Mouse (Mus musculus): Measurements from ENCODE around the gene Kxd1.
"Not testable (repeated sequence)": the region's sequence is repeated elsewhere in the genome, so short reads cannot be mapped to it uniquely, and the experiment has no call there.

The Kxd1 gene

DNA sequence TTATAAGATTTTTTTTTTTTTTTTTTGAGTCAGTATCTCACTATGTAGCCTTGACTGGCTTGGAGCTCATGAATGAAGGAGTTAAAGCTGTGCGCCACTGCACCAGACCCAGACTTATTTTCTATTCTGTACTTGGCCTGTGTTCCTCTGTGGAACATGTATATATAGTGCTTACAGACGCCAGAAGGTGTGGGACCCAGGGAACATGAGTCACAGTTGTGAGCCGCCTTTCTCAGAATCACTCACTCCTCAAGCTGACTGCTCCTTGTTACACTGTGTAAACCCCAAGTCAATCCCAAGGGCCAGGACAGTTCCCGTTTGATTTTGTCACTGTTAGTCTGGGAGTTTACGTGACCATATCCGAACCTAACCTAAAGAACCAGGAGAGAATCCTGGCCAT, 8.7 kb downstream of the Kxd1 start:
- DNase-seq (ENCODE audit: extremely low spot score, low read depth, low spot score): no peak

DNA sequence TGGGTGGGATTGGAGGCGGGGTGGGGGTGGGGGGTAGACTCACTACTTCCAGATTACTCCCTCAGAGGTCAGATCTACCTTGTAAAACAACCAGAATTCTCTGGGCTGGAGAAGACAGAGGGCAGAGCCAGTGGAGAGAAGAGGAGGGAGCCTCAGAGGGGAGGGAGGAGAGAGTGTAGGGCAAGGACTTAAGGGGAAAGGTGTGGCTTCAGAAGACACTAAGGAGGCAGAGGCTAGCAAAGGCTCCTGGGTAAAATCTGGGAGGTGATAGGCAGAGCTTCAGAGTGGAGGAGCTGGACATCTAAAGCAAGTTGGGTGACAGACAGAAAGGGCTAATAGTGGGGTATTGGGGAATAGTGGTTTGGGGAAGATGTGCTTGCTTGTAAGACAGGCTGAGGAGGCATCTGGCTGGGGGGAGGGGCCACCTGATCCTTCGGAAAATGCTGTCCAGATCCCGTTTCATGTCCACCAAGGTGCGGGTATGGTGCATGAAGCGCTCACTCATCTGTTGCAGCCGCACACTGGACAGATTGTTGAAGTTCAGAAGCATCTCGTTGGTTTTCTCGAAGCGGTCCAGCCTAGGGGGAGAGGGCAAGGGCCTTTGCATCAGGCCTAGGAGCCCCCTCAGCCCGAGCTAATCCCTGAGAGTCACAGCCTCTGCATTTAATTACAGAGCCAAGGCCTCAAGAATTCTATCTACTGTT, 9.7 kb downstream of the Kxd1 start:
- DNase-seq (ENCODE audit: extremely low spot score, low read depth, low spot score): no peak

DNA sequence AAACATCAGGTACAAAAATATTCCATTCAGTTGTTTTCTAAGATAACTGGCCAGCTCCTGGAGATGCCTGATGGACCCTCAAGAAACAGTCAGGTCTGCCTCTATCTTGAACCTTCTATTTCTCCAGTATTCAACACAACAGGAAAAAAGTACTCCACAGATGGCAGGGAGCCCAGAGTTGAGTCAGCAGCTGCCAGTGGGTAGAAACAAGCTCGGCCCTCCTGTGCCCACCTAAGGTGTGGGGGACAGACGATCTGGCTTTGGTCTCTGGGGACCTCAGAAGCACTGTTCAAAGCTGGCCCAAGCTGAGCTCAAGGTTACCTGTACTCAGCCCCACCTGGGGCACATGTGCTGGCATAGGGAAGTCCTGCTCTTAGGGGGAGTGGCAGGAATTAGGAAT, 14.3 kb downstream of the Kxd1 start:
- no peak for DNase-seq (ENCODE audit: extremely low spot score, low read depth, low spot score)

DNA sequence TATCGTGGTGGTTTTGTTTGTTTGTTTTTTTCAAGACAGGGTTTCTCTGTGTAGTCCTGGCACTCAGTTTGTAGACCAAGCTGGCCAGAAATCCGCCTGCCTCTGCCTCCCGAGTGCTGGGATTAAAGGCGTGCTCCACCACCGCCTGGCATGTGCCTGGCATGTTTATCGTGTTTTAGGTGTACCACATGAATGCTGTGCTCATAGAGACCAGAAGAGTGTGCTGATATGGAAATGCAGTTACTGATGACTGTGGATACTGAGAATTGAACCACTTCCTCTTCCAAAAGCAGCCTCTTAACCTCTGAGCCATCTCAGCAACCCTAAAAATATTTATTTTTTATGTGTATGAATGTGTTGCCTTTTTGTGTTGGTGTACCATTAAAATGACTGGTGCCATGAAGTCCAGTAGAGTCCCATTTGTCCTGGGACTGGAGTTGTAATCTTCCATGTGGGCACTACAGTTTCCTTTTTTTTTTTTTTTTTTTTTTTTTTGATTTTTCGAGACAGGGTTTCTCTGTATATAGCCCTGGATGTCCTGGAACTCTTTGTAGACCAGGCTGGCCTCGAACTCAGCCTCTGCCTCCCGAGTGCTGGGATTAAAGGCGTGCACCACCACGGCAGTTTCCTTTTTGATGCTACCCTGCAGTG, 15.4 kb downstream of the Kxd1 start:
- DNase-seq (ENCODE audit: extremely low spot score, low read depth, low spot score): no peak

DNA sequence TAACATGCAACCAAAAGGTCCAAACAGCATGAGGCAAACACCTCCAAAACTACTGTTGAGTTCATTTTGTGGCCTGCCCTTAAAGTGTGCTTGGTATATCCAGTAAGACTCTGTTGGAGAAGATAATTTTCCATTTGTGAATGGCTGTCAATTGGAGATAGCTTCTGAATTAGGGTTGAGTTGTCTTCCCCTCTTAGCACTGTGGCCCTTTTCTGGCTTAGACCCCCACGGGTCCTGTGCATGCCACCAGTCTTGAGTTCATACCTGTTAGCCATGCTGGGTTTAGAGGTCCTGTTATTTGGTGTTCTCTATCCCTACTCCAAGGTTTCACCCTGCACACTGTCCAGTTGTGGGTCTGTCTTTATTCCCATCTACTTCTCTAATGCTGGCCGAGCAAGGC, 16.0 kb downstream of the Kxd1 start:
- DNase-seq (ENCODE audit: extremely low spot score, low read depth, low spot score): no peak

DNA sequence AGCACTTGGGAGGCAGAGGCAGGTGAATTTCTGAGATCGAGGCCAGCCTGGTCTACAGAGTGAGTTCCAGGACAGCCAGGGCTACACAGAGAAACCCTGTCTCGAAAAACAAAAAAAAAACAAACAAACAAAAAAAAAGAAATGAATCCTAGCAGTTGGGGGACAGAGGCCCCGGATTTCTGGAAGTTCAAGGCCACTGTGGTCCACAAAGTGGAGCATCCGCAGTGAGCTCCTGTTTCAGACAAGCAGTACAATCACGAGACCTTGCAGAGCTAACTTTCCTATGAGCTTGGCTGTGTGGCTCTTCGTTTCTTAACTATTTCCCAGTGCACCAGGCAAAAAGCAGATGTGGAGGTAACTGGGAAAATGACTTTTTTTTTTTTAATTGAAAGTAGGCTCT, 16.6 kb downstream of the Kxd1 start:
- not testable (repeated sequence) for DNase-seq (ENCODE audit: extremely low spot score, low read depth, low spot score)

DNA sequence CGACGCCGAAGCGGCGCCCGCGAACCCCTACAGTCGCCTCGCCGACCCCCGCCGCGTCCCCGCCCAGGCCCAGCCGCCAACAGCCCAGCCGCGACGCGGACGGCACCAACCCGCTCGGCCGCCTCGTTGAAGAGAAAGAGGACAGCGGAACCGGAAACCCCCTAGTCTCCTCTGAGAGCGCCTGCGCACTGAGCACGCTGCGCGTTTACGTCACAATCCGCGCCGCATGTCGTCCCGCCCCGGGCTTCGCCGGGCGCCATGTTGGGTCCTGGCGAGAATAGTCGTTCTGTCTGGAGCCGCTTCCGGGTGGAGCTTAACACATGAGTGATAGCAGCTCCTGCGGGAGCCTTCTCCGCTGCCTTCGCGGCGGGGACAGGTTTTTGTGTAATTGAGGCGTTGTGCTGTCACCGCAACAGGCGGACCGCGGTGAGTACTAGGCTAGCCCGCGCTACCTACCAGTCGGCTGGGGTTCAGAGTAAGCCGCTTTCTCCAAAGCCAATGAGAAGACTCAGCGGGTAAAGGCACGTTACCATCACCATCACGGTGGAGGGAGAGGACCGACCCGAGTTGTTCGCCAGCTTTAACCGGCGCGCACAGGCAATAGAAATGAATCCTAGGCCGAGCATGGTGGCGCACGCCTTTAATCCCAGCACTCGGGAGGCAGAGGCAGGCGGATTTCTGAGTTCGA, 17.4 kb downstream of the Kxd1 start, which contains the start of gene Uba52:
Uba52 (minus strand) TSS at position 574 of the 688 bp plus-strand sequence.
- DNase-seq (ENCODE audit: extremely low spot score, low read depth, low spot score): no peak

DNA sequence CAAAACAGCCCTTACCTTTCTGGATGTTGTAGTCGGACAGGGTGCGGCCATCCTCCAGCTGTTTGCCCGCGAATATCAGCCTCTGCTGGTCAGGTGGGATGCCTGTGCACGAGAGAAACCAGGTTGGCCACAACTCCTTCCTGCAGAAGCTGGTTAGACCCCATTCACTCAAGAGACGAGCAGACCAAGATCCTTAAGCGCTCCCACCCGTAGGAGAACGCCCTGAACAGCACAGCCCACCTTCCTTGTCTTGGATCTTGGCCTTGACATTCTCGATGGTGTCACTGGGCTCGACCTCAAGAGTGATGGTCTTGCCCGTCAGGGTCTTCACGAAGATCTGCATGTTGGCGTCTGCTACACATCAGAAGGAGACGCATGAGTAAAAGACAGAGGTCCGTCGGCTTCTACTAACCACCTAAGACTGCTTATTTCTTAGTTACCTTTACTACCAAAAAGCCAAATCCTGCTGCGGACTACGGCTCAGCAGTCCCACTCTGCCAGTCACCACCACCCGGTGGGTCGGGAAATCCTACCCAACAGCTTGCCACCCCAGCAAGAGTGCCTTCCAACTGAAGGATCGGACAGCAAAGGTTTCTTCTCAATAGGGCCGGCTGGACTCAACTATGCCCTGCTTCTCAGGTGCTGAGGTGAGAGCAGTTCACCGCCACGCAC, 18.3 kb downstream of the Kxd1 start:
- no peak for DNase-seq (ENCODE audit: extremely low spot score, low read depth, low spot score)

DNA sequence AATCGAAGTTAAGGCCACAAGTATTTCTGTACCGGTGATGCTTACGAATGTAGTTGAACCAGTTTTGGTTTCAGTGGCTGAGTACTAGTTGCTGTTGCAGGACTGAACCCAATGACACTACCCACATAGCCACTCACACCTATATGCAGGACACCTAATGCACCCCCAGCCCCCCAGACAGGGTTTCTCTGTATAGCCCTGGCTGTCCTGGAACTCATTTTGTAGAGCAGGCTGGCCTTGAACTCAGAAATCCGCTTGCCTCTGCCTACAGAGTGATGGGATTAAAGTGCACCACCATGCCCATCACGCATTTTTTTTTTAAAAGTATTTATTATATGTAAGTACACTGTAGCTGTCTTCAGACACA, 20.7 kb downstream of the Kxd1 start:
- no peak for DNase-seq (ENCODE audit: extremely low spot score, low read depth, low spot score)

DNA sequence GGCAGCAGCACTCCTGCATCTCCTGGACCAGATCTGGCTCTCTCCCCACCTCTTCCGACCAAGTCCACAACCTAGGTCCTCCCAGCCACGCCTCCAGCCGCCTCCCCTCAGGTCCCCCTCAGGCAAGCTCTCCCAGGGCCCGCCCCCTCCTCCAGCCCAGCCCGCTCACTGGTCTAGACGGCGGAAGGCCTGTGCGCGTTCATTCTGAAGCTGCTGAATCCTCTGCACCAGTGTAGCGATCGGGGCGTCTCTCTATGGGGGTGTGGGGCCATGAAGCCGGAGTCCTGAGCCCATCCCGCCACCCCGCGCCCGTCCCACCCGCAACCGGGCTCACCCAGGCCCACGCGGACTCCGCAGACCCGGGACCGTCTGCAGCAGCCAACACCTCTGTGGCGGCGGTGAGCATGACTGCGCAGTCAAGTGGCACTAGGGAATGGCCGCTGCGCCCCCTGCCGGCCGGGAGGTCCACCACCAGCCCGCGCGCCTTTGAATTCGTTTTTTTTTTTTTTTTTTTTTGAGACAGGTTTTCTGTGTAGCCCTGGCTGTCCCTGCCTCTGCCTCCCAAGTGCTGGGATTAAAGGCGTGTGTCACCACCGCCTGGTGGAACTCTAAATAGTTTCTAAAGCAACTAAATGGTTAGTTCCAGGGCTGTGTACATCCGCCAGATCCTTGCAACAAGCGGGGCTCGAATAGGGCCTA, 21.3 kb downstream of the Kxd1 start, which contains the start of gene Rex1bd:
Rex1bd (minus strand) TSS at position 425 of the 699 bp plus-strand sequence.
- no peak for DNase-seq (ENCODE audit: extremely low spot score, low read depth, low spot score)

DNA sequence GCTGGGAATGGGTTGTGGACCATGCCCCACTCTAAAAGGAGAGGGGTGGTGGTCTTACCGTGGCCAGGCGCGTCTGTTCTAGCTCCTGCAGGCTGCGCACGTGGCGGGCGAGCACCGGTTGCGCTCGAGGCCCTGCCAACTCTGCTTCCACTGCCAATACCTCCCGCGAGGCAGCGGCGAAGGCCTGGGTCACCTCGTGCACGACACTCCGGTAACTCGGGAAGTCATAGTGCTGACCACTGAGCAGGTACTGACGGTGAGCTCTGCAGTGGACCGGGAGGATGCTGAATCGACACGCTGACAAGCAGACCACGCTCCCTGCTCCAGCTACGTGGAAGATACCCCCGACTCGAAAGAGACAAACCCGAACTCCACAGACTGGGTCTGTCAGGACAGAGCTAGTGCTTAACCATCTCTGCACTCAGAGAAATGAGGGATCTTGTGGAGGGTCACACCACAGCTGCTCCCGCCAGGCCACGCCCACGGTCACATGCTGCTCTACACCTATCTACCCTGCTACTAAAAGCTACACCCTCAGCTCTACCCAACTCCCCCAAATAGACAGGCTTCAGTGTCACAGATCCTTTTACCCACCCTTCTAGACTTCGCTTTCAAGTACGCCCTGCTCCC, 21.9 kb downstream of the Kxd1 start:
- DNase-seq (ENCODE audit: extremely low spot score, low read depth, low spot score): no peak

DNA sequence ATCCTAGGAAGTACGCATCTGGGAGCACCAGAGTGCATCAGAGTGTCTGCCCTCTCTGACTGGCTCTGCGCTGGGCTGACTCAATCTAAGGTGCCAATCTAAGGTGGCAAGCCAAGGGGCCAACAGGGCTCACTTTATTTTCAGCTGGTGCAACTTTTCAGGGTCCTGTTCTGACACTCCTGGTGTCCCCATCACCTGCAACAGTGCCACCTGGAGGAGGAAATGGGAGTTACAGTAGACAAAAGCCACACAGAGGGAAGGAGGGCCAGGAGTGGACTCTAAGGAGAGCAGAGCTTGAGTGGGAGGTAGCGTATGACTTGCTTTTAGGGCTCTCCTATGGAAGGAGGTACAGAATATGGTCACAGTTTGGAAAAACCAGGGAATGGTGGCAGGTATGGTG, 22.9 kb downstream of the Kxd1 start:
- no peak for DNase-seq (ENCODE audit: extremely low spot score, low read depth, low spot score)

DNA sequence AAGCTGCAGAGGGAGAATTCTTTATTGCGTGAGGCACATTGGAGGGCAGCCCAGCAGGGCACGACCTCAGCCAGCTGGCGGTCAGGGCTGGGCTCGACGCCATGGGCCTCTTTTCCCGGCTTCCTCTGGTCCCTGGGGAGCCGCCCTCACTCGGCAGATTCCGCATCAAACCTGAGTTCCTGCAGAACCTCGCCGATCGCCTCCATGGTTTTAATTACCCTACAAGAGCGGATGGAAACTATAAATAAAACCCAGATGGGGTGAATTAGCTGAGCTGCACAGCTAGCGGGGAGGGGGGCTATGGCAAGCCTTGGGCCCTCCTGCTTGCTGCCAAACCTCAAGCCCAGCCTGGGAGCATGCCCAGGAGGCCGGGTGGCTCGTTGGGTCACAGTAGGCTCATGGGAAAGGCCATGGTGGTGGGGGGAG, 23.5 kb downstream of the Kxd1 start:
- DNase-seq (ENCODE audit: extremely low spot score, low read depth, low spot score): no peak

DNA sequence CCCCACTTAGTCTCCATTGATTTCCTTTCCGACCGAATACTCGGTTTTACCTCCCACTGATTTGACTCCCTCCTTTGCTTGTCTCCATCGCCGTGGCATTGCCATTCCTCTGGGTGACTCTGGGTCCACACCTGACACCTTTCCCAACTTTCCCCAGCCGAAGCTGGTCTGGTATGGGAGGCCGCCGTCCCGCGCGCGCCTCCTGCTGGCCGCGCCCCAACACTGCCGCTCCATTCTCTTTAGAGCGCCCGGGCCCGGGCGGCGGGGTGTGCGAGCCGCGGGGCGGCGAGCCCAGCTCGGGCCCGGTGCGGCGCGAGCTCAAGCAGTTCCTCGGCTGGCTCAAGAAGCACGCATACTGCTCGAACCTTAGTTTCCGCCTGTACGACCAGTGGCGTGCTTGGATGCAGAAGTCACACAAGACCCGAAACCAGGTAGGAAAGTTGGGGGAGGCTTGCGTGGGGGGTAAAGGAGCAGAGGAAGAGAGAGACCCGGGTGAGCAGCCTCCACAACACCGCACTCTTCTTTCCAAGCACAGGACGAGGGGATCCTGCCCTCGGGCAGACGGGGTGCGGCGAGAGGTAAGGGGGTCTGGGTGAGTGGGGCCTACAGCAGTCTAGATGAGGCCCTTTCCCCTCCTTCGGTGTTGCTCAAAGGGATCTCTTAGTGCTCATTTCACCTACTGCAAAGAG, 24.6 kb downstream of the Kxd1 start:
- DNase-seq (ENCODE audit: extremely low spot score, low read depth, low spot score): no peak

DNA sequence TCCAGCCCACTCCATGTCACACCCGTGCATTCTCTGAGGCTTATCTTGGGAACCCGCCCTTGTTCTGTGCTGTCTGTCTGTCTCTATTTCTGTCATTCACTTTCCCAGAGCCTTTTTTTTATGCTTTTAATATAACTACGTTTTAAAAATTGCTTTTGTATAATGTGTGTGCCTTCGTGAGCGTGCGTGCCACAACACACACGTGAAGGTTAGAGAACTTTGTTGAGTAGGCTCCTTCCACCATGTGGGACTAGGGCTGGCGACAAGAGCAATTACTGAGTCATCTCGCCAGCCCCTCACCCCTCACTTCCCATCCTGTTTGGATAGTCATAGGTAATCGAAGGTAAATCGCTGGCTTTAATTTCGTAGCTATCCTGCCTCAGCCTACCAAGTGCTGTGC, 25.2 kb downstream of the Kxd1 start:
- DNase-seq (ENCODE audit: extremely low spot score, low read depth, low spot score): no peak

DNA sequence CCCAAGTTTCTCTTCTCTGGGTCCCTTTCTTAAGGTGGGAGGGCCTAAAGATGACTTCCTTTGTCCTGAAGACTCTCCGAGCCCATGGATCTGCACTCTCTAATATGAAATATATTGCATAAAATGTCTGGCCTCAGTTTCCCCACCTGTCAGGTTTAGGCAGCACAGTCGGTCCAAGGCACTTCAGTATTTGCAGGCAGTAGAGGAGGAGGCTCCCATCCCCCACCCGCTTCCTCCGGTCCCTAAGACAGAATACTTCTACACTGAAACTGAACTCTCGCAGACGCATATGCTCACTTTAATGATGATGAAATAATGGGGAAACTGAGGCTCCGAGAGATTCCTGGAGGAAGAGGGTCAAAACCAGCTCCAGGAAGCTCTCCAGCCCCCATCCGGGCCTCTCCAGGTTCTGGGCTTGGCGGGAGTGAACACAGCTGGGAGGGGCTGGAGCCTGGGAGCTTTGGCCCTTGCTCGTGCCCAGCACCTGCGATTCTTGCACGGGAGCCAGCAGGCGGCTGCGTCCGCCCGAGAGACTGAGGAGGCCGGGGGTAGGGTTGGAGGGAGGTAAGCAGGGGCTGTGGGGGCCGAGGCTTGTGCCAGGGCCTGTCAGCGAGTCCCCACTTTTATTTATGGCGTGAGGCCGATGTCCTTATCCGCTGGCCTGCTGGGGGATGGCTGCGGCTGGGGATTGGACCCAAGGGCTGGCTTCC, 25.8 kb downstream of the Kxd1 start:
- no peak for DNase-seq (ENCODE audit: extremely low spot score, low read depth, low spot score)

DNA sequence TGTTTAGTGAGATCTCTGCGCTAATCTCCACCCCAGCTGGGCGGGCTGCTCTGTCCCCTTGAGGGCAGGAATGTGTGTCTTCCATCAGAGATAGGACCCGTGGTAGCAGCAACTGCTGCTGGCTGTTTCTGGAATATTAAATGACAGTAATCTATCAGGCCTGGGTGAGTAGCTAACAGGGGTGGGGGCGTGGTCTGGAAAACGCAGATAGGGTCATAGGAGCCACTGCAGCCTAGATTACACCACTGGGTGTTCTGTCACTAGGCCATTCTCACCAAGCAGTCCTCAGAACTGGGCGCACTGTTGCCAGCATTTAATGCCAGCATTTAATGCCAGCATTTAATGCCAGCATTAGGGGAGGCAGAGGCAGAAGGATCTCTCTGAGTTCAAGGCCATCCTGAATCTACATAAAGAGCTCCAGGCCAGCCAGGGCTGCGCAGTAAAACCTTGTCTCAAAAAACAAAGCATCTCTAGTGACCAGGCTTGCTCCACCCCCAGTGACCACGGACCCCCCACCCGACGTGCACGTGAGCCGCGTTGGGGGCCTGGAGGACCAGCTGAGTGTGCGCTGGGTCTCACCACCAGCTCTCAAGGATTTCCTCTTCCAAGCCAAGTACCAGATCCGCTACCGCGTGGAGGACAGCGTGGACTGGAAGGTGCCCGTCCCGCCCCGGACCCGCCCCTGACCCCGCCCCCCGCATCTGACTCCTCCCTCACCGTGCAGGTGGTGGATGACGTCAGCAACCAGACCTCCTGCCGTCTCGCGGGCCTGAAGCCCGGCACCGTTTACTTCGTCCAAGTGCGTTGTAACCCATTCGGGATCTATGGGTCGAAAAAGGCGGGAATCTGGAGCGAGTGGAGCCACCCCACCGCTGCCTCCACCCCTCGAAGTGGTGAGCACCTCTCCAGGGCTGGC, 27.1 kb downstream of the Kxd1 start:
- no peak for DNase-seq (ENCODE audit: extremely low spot score, low read depth, low spot score)

DNA sequence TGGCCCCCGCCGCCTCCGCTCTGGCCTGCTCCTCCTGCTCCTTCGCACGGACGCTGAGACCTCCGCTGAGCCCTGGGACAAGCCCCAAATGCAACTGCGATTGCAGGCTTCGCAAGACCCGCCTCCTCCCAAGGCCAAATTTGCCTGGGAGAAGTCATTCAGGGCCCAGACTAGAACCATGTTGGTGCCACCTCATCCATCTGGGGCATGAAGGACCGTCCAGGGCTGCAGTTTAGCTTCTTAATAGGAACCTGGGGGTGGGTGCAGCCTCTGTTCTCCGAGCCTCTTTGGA, 32.0 kb downstream of the Kxd1 start:
- no peak for DNase-seq (ENCODE audit: extremely low spot score, low read depth, low spot score)
